Mouse (Mus musculus): ENCODE measurements around the gene Orai3. TPM values are rescaled to one million over a fixed set of nuclear protein-coding genes. Genes with fewer than 3 reads are reported as not detected.

Gene Orai3
- total and polyA plus RNA-seq, 3 experiments: 37.5 to 47.2 TPM; not detected in 1

- peaks cover 0 to 14% of the 10 kb centered on the region in 2 experiments; a peak in 3 of 4 replicates for H3K36me3 ChIP-seq (ENCODE audit: control insufficient read depth in 1 of 2, insufficient read depth in 2 of 2, low read length in 2 of 2)
These were observed 31.5 kb downstream of the Orai3 start for GRCm38 (mm10) chr7:127801010-127801621.

GRCm38 (mm10) chr7:127802313-127802712, 32.7 kb downstream of the Orai3 start:
- Histone ChIP-seq H3K27ac (ENCODE audit: control insufficient read depth, low read depth, low read length) (no peak overlapping the region), H3K4me1 (ENCODE audit: control insufficient read depth in 1 of 2, insufficient read depth in 2 of 2, low read length in 2 of 2) (peaks cover 16 to 31% of the 10 kb centered on the region in 2 experiments)
- TF ChIP-seq USF2 (IDR thresholded peaks at IDR 0.05; ENCODE audit: borderline replicate concordance in 1 of 2, insufficient read depth in 1 of 2, low read depth in 1 of 2, low read length in 2 of 2) (no peak), HCFC1 (IDR thresholded peaks at IDR 0.05; ENCODE audit: low read depth, low read length) (no peak), ZMIZ1 (IDR thresholded peaks at IDR 0.05; ENCODE audit: low read depth, low read length) (no peak), TCF12 (IDR thresholded peaks at IDR 0.05; ENCODE audit: low read depth, low read length) (no peak)

More at GRCm38 (mm10) chr7:127801010-127801621, 31.5 kb downstream of the Orai3 start:
- Histone ChIP-seq H3K4me1 (ENCODE audit: control insufficient read depth in 1 of 2, insufficient read depth in 2 of 2, low read length in 2 of 2) (peaks cover 8 to 20% of the 10 kb centered on the region in 2 experiments), H3K79me2 (ENCODE audit: control insufficient read depth, insufficient read depth, low read length, poor library complexity) (no peaks in the 10 kb centered on the region; the same call in 1 of the 2 replicates), H3K27ac (ENCODE audit: control insufficient read depth, low read depth, low read length) (no peak overlapping the region), H3K27me3 (ENCODE audit: control insufficient read depth in 1 of 2, insufficient read depth in 2 of 2, low read length in 2 of 2) (no peaks in the 10 kb centered on the region), H3K4me3 (ENCODE audit: control insufficient read depth in 1 of 2, insufficient read depth in 1 of 2, low read depth in 2 of 2, low read length in 2 of 2) (no peak overlapping the region), H3K9me3 (replicated peaks; ENCODE audit: insufficient read depth, low read length) (no peaks in the 10 kb centered on the region), H3K9ac (ENCODE audit: control insufficient read depth, low read depth, low read length, poor library complexity, severe bottlenecking) (no peak overlapping the region)
- TF ChIP-seq UBTF (IDR thresholded peaks at IDR 0.05; ENCODE audit: borderline replicate concordance, insufficient read depth, low read depth, low read length) (no peak), KAT2A (conservative IDR thresholded peaks at IDR 0.05; ENCODE audit: low read depth, low read length) (no peak), MAZ (IDR thresholded peaks at IDR 0.05; ENCODE audit: low read depth, low read length) (no peak), TBP (IDR thresholded peaks at IDR 0.05; ENCODE audit: low read depth, low read length) (no peak), CHD2 (IDR thresholded peaks at IDR 0.05; ENCODE audit: low read length) (no peak), EP300 (IDR thresholded peaks at IDR 0.05; ENCODE audit: low read depth in 1 of 2, low read length in 2 of 2) (no peak), MXI1 (IDR thresholded peaks at IDR 0.05; ENCODE audit: low read depth, low read length) (no peak), MAX (IDR thresholded peaks at IDR 0.05; ENCODE audit: low read length) (no peak), MYB (IDR thresholded peaks at IDR 0.05; ENCODE audit: low read depth, low read length) (no peak), BHLHE40 (IDR thresholded peaks at IDR 0.05; ENCODE audit: borderline replicate concordance, low read depth, low read length) (no peak), CHD1 (IDR thresholded peaks at IDR 0.05; ENCODE audit: low read depth, low read length) (no peak), HCFC1 (IDR thresholded peaks at IDR 0.05; ENCODE audit: low read depth, low read length) (no peak), ELF1 (IDR thresholded peaks at IDR 0.05; ENCODE audit: low read depth, low read length) (no peak), GATA1 (IDR thresholded peaks at IDR 0.05; ENCODE audit: low read depth, low read length) (no peak), POLR2AphosphoS2 (IDR thresholded peaks at IDR 0.05; ENCODE audit: low read length) (no peak), SMC3 (IDR thresholded peaks at IDR 0.05; ENCODE audit: low read depth, low read length) (no peak), ZNF384 (IDR thresholded peaks at IDR 0.05; ENCODE audit: low read depth, low read length) (no peak), MAFK (IDR thresholded peaks at IDR 0.05; ENCODE audit: borderline replicate concordance, low read depth, low read length) (no peak), GABPA (IDR thresholded peaks at IDR 0.05; ENCODE audit: low read depth, low read length) (no peak), SIN3A (IDR thresholded peaks at IDR 0.05; ENCODE audit: low read length) (no peak)
- DNase-seq (ENCODE audit: low read depth, low spot score): no peak

More at GRCm38 (mm10) chr7:127802313-127802712, 32.7 kb downstream of the Orai3 start:
- Histone ChIP-seq H3K36me3 (ENCODE audit: control insufficient read depth in 1 of 2, insufficient read depth in 2 of 2, low read length in 2 of 2) (peaks cover 0 to 18% of the 10 kb centered on the region in 2 experiments; a peak in 3 of 4 replicates), H3K79me2 (ENCODE audit: control insufficient read depth, insufficient read depth, low read length, poor library complexity) (peaks cover 1% of the 10 kb centered on the region; the same call in 1 of the 2 replicates), H3K9ac (ENCODE audit: control insufficient read depth, low read depth, low read length, poor library complexity, severe bottlenecking) (no peak overlapping the region), H3K4me3 (ENCODE audit: control insufficient read depth in 1 of 2, insufficient read depth in 1 of 2, low read depth in 2 of 2, low read length in 2 of 2) (no peak overlapping the region), H3K9me3 (replicated peaks; ENCODE audit: insufficient read depth, low read length) (no peaks in the 10 kb centered on the region), H3K27me3 (ENCODE audit: control insufficient read depth in 1 of 2, insufficient read depth in 2 of 2, low read length in 2 of 2) (no peaks in the 10 kb centered on the region)
- no peak for DNase-seq (ENCODE audit: low read depth, low spot score)
